Mouse (Mus musculus) ES-E14 (cell line): ENCODE measurements around the gene Syt9.

Source experiments
- CHD2 ChIP-seq: IDR thresholded peaks from 2 replicates; pipeline ENCODE4 v1.6.1; 2014; ENCODE audit warnings: mild to moderate bottlenecking, low read depth, low read length, inconsistent platforms
- HCFC1 ChIP-seq: IDR thresholded peaks from 2 replicates; pipeline ENCODE4 v1.6.1; 2012; ENCODE audit warnings: low read length, inconsistent platforms, borderline replicate concordance; ENCODE audit not compliant: insufficient read depth
- MAFK ChIP-seq: IDR thresholded peaks from 2 replicates; pipeline ENCODE4 v1.6.1; 2014; ENCODE audit warnings: mild to moderate bottlenecking, low read depth, low read length, inconsistent platforms; ENCODE audit not compliant: insufficient read depth
- ZC3H11A ChIP-seq: IDR thresholded peaks from 2 replicates; pipeline ENCODE4 v1.6.1; 2012; ENCODE audit warnings: low read depth, mild to moderate bottlenecking, inconsistent platforms, low read length, borderline replicate concordance
- ZNF384 ChIP-seq: IDR thresholded peaks from 2 replicates; pipeline ENCODE4 v1.6.1; 2012; ENCODE audit warnings: low read depth, low read length, inconsistent platforms

- no peak for TF ChIP-seq HCFC1
- TF ChIP-seq ZC3H11A: 0 out of 2 replicates have a peak, but pooled peaks have one; percentile 18
- no peak for TF ChIP-seq ZNF384
- no peak for TF ChIP-seq CHD2
- TF ChIP-seq MAFK: no peak
These were observed 203.3 kb downstream of the Syt9 start for GRCm38 (mm10) chr7:107573856-107574255.
